ENCODE assay signal across 8 mouse cellular contexts in genomic region chr11:89303421-89303820, GRCm38 (mm10). TPM values are rescaled to one million over a fixed set of nuclear protein-coding genes. Genes with fewer than 3 reads are reported as not detected.
DNase-seq lines count a peak whose midpoint lies in the region; ATAC-seq and TF ChIP-seq lines count a peak whose summit lies in the region.

No protein-coding gene starts in this region.

- H3K9me3 ChIP-seq in forebrain, embryonic 12.5 days: no peaks in the 10 kb centered on the region; the same call in 1 of the 2 replicates
- H3K9me3 ChIP-seq in heart, embryonic 16.5 days (replicated peaks; ENCODE audit: control insufficient read depth, low read length): no peaks in the 10 kb centered on the region
- H3K9me3 ChIP-seq in liver, postnatal 0 days (ENCODE audit: low read length): no peaks in the 10 kb centered on the region
- H3K9me3 ChIP-seq in neural tube, embryonic 14.5 days (ENCODE audit: control insufficient read depth, low read length): no peaks in the 10 kb centered on the region

- TF ChIP-seq CTCF in liver, postnatal 0 days (IDR thresholded peaks at IDR 0.05; ENCODE audit: low read depth): peak; percentile 97
- TF ChIP-seq CTCF in testis, adult 2 months (IDR thresholded peaks at IDR 0.05; ENCODE audit: control insufficient read depth, insufficient read depth, insufficient replicate concordance, low read depth, low read length): peak; percentile 92

- H3K27me3 ChIP-seq in forebrain, embryonic 12.5 days: peaks cover 2% of the 10 kb centered on the region; the same call in 1 of the 2 replicates
- peaks cover 16% of the 10 kb centered on the region for H3K27me3 ChIP-seq in heart, embryonic 16.5 days (ENCODE audit: control insufficient read depth, insufficient read depth, low read length)
- H3K27me3 ChIP-seq in liver, postnatal 0 days (ENCODE audit: insufficient read depth, low read length): peaks cover 64% of the 10 kb centered on the region
- no peaks in the 10 kb centered on the region for H3K27me3 ChIP-seq in neural tube, embryonic 14.5 days (ENCODE audit: control insufficient read depth, insufficient read depth, low read length)
- no peaks in the 10 kb centered on the region; the same call in 1 of the 2 replicates for H3K27me3 ChIP-seq in testis, adult 2 months (ENCODE audit: control insufficient read depth, insufficient read depth, low read length)

- H3K4me2 ChIP-seq in forebrain, embryonic 12.5 days: peak overlapping the region; percentile 87
- H3K4me2 ChIP-seq in heart, embryonic 16.5 days (ENCODE audit: low read depth, low read length): peak overlapping the region; percentile 91
- H3K4me2 ChIP-seq in liver, postnatal 0 days (ENCODE audit: low read depth, low read length): no peak overlapping the region
- H3K4me2 ChIP-seq in neural tube, embryonic 14.5 days (ENCODE audit: low read depth, low read length): peak overlapping the region; percentile 91

- peaks cover 24% of the 10 kb centered on the region for H3K4me1 ChIP-seq in forebrain, embryonic 12.5 days
- peaks cover 10% of the 10 kb centered on the region for H3K4me1 ChIP-seq in heart, embryonic 16.5 days (ENCODE audit: control insufficient read depth, insufficient read depth, low read length)
- H3K4me1 ChIP-seq in liver, postnatal 0 days (ENCODE audit: insufficient read depth): peaks cover 12% of the 10 kb centered on the region
- H3K4me1 ChIP-seq in neural tube, embryonic 14.5 days (ENCODE audit: control insufficient read depth, insufficient read depth, low read length): peaks cover 10% of the 10 kb centered on the region
- H3K4me1 ChIP-seq in testis, adult 2 months (ENCODE audit: control insufficient read depth, insufficient read depth, low read length): peaks cover 17% of the 10 kb centered on the region

- peak overlapping the region; percentile 95 for H3K27ac ChIP-seq in forebrain, embryonic 12.5 days
- H3K27ac ChIP-seq in heart, embryonic 16.5 days (ENCODE audit: low read length): no peak overlapping the region
- H3K27ac ChIP-seq in liver, postnatal 0 days (ENCODE audit: low read depth): no peak overlapping the region
- no peak overlapping the region for H3K27ac ChIP-seq in neural tube, embryonic 14.5 days (ENCODE audit: low read depth, low read length)
- no peak overlapping the region for H3K27ac ChIP-seq in testis, adult 2 months (ENCODE audit: control insufficient read depth, insufficient read depth, low read depth, low read length)

- peak; percentile 74 for DNase-seq in CD4-positive helper T cell, adult 2 months (ENCODE audit: low read depth, low spot score)
- DNase-seq in c-Kit-positive CD71-negative TER-119-negative erythroid progenitor cells, embryonic 14.5 days (ENCODE audit: low read depth): peak; percentile 69
- DNase-seq in kidney, postnatal 4 days: peak; percentile 91 to 93
- peak; percentile 84 for DNase-seq in liver, postnatal 0 days

- no peak for TF ChIP-seq EP300 in liver, postnatal 0 days (IDR thresholded peaks at IDR 0.05; ENCODE audit: low read depth)

- ATAC-seq in forebrain, embryonic 12.5 days (ENCODE audit: low FRiP score): peak; percentile 65
- ATAC-seq in heart, embryonic 16.5 days (replicated peaks; ENCODE audit: extremely low read depth, insufficient read depth, low FRiP score): peak; percentile 52
- peak; percentile 60; the same call in 1 of the 2 replicates for ATAC-seq in liver, postnatal 0 days
- peak; percentile 79 for ATAC-seq in neural tube, embryonic 14.5 days (ENCODE audit: low read depth)

- H3K4me3 ChIP-seq in forebrain, embryonic 12.5 days (replicated peaks): peak overlapping the region; percentile 73
- H3K4me3 ChIP-seq in heart, embryonic 16.5 days (ENCODE audit: low read length): peak overlapping the region; percentile 71
- H3K4me3 ChIP-seq in liver, postnatal 0 days (ENCODE audit: low read depth, low read length): no peak overlapping the region
- peak overlapping the region; percentile 64 for H3K4me3 ChIP-seq in neural tube, embryonic 14.5 days (ENCODE audit: low read depth, low read length)
- H3K4me3 ChIP-seq in testis, adult 2 months (ENCODE audit: control insufficient read depth, low read depth, low read length): no peak overlapping the region

- H3K36me3 ChIP-seq in forebrain, embryonic 12.5 days (replicated peaks): no peaks in the 10 kb centered on the region
- H3K36me3 ChIP-seq in heart, embryonic 16.5 days (ENCODE audit: control insufficient read depth, insufficient read depth): no peaks in the 10 kb centered on the region
- H3K36me3 ChIP-seq in liver, postnatal 0 days (replicated peaks; ENCODE audit: insufficient read depth, low read length): no peaks in the 10 kb centered on the region
- H3K36me3 ChIP-seq in neural tube, embryonic 14.5 days (ENCODE audit: control insufficient read depth, insufficient read depth, low read length): no peaks in the 10 kb centered on the region
- H3K36me3 ChIP-seq in testis, adult 2 months (ENCODE audit: control insufficient read depth, insufficient read depth, low read length): no peaks in the 10 kb centered on the region

- H3K9ac ChIP-seq in forebrain, embryonic 12.5 days: peak overlapping the region; percentile 82
- no peak overlapping the region for H3K9ac ChIP-seq in heart, embryonic 16.5 days (ENCODE audit: low read length)
- no peak overlapping the region for H3K9ac ChIP-seq in liver, postnatal 0 days (replicated peaks)
- peak overlapping the region; percentile 63; the same call in 1 of the 2 replicates for H3K9ac ChIP-seq in neural tube, embryonic 14.5 days (replicated peaks; ENCODE audit: low read depth, low read length)

- no peak for TF ChIP-seq POLR2A in testis, adult 2 months (IDR thresholded peaks at IDR 0.05; ENCODE audit: control insufficient read depth, low read depth, low read length)

- WGBS in forebrain, embryonic 12.5 days: under 1% methylated on average over 16 of the region's 16 CpGs
- 2% methylated on average over 16 of the region's 16 CpGs for WGBS in heart, embryonic 16.5 days
- WGBS in liver, postnatal 0 days (ENCODE audit: insufficient replicate concordance): 1% methylated on average over 15 of the region's 16 CpGs
- WGBS in neural tube, embryonic 14.5 days: 1% methylated on average over 16 of the region's 16 CpGs

RNA-seq across cellular contexts. Expression of gene Nog, which starts 1.3 kb away (rescaled TPM):
- 6.4 TPM in 2 replicates for polyA plus RNA-seq in forebrain, embryonic 12.5 days (2016; fragmentation: Nextera tagmentation; extraction: Ambion mirVana)
- polyA plus RNA-seq in heart, embryonic 16.5 days (2015; fragmentation: Nextera tagmentation; extraction: Ambion mirVana): 0.32 and 0.39 TPM in 2 replicates
- polyA plus RNA-seq in liver, postnatal 0 days (2015; fragmentation: Nextera tagmentation; extraction: Ambion mirVana): not detected in 2 replicates
- polyA plus RNA-seq in neural tube, embryonic 14.5 days (2014; fragmentation: Nextera tagmentation; extraction: Ambion mirVana): 3.6 and 4.4 TPM in 2 replicates
- 0.11 TPM in 1 of 2 replicates, not detected in the other for polyA plus RNA-seq in testis, adult 2 months (2012; rRNA removed)

Comparison
In these comparisons a context has a peak if more than half of its experiments do, and no peak if none do; other contexts are left out.
1. H3K4me3 ChIP-seq: peak in forebrain, embryonic 12.5 days (single experiment), heart, embryonic 16.5 days (single experiment) and neural tube, embryonic 14.5 days (single experiment); none in liver, postnatal 0 days (single experiment) and testis, adult 2 months (single experiment).
2. H3K9ac ChIP-seq: peak in forebrain, embryonic 12.5 days (single experiment) and neural tube, embryonic 14.5 days (single experiment); none in heart, embryonic 16.5 days (single experiment) and liver, postnatal 0 days (single experiment).
3. Peak in every context shown above with its lines, with median percentiles within 50 percentile points of each other: DNase-seq and ATAC-seq.